In the genomic region with DNA sequence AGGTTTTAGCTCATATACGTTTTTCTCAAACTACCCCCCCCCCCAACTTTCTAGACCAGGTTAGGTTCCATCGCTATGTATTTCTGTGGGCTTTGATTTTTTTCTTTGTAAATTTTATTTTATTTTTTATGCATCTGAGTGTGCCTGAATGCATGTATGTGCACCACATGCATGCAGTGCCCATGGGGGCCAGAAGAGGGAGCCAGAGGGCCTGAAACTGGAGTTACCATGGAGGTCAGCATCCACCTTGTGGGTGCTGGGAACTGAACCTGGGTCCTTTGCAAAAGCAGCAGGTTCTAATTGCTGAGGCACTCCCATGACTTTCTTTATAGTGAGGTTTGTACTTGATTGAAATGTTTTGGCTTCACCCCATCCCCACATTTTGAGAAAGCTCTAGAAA, we compare ENCODE assay signal across 20 mouse cellular contexts.
DNase-seq lines count a peak whose midpoint lies in the region; ATAC-seq and TF ChIP-seq lines count a peak whose summit lies in the region.
"Had no signal": no experiment of that assay in that cellular context is flagged by ENCODE, and none has a peak within 500 bp of the region (broad histone marks: within the 10 kb centered on the region; RNA-seq: fewer than 3 reads in every experiment).

No protein-coding gene starts in this region.

- TF ChIP-seq CTCF in liver, postnatal 0 days (IDR thresholded peaks at IDR 0.05; ENCODE audit: low read depth) = peak; percentile 34; the same call in 1 of the 2 replicates

- ATAC-seq in CD4-positive, CD25-positive, alpha-beta regulatory T cell, adult 4 months = no peak
- ATAC-seq in liver, postnatal 0 days = no peak

- H3K36me3 ChIP-seq in liver, postnatal 0 days (replicated peaks; ENCODE audit: insufficient read depth, low read length) = no peaks in the 10 kb centered on the region
- H3K36me3 ChIP-seq: embryonic facial prominence, embryonic 12.5 days; heart, embryonic 10.5 days; limb, embryonic 15.5 days; lung, embryonic 15.5 days had no signal

- H3K4me2 ChIP-seq in liver, postnatal 0 days (ENCODE audit: low read depth, low read length) = no peak overlapping the region
- H3K4me2 ChIP-seq: embryonic facial prominence, embryonic 12.5 days; hindbrain, embryonic 14.5 days; limb, embryonic 15.5 days; lung, embryonic 15.5 days had no signal

- H3K27me3 ChIP-seq in liver, postnatal 0 days (ENCODE audit: insufficient read depth, low read length) = no peaks in the 10 kb centered on the region
- H3K27me3 ChIP-seq: embryonic facial prominence, embryonic 12.5 days; limb, embryonic 15.5 days; lung, embryonic 15.5 days had no signal

- H3K4me1 ChIP-seq in liver, postnatal 0 days (ENCODE audit: insufficient read depth) = no peaks in the 10 kb centered on the region
- H3K4me1 ChIP-seq: embryonic facial prominence, embryonic 12.5 days; heart, embryonic 10.5 days; limb, embryonic 15.5 days; lung, embryonic 15.5 days had no signal

- TF ChIP-seq EP300 in liver, postnatal 0 days (IDR thresholded peaks at IDR 0.05; ENCODE audit: low read depth) = no peak

- DNase-seq in CD4-positive, CD25-positive, alpha-beta regulatory T cell, adult 2 months (ENCODE audit: low read depth, low spot score) = peak; percentile 24
- no peak for DNase-seq in liver, postnatal 0 days
- DNase-seq in liver (no peak), ES-CJ7 (ENCODE audit: low read depth, low spot score) (peak; percentile 67)
- DNase-seq in induced T-regulatory cell, adult 2 months (ENCODE audit: low read depth) = peak; percentile 9
- no peak for DNase-seq in kidney, postnatal 4 days
- no peak for DNase-seq in adrenal gland, adult (ENCODE audit: inconsistent age in 2 of 2, low spot score in 1 of 2)
- DNase-seq: adrenal gland, postnatal 10 days; cerebellum, adult 2 months; gastrocnemius, postnatal 10 days; heart, postnatal 10 days; kidney, adult 8-10 months; kidney, postnatal 25 days; midbrain, embryonic 14.5 days had no signal

- H3K4me3 ChIP-seq in liver, postnatal 0 days (ENCODE audit: low read depth, low read length) = no peak overlapping the region
- H3K4me3 ChIP-seq: embryonic facial prominence, embryonic 12.5 days; heart, embryonic 10.5 days; limb, embryonic 15.5 days; lung, embryonic 15.5 days had no signal

- H3K9me3 ChIP-seq in liver, postnatal 0 days (ENCODE audit: low read length) = 0 out of 2 replicates have a peak, but pooled peaks cover 2% of the 10 kb centered on the region
- H3K9me3 ChIP-seq: embryonic facial prominence, embryonic 12.5 days; limb, embryonic 15.5 days; lung, embryonic 15.5 days had no signal

- no peak overlapping the region for H3K27ac ChIP-seq in liver, postnatal 0 days (ENCODE audit: low read depth)
- H3K27ac ChIP-seq: embryonic facial prominence, embryonic 12.5 days; heart, embryonic 10.5 days; hindbrain, embryonic 14.5 days; limb, embryonic 15.5 days; lung, embryonic 15.5 days had no signal

- H3K9ac ChIP-seq in liver, postnatal 0 days (replicated peaks) = no peak overlapping the region
- H3K9ac ChIP-seq: embryonic facial prominence, embryonic 12.5 days; hindbrain, embryonic 14.5 days; limb, embryonic 15.5 days; lung, embryonic 15.5 days had no signal

- 78% methylated on average over 2 of the region's 2 CpGs for WGBS in liver, postnatal 0 days (ENCODE audit: insufficient replicate concordance)

Comparison
In these comparisons a context has a peak if more than half of its experiments do, and no peak if none do; other contexts are left out.
1. DNase-seq: peak in CD4-positive, CD25-positive, alpha-beta regulatory T cell, adult 2 months (single experiment), ES-CJ7 (single experiment) and induced T-regulatory cell, adult 2 months (single experiment); none in liver, postnatal 0 days (single experiment), liver (single experiment), kidney, postnatal 4 days (0 of 2) and adrenal gland, adult (0 of 2).